Mouse (Mus musculus) hindbrain, postnatal 0 days (tissue): ENCODE measurements around the gene Slc35b1. TPM values are rescaled to one million over a fixed set of nuclear protein-coding genes. Genes with fewer than 3 reads are reported as not detected.

Experiments
- ATAC-seq: fragments of 200-750 bp; cut with Nextera tagmentation; 2 replicates; pipeline ENCODE4 v1.8.0; 2017; ENCODE audit warnings: mild to moderate bottlenecking, moderate TSS enrichment, moderate library complexity
- DNase-seq: peaks from one replicate; pipeline ENCODE4 v3.0.0-alpha.2; 2015; ENCODE audit warnings: low spot score
- H3K27ac ChIP-seq: fragments of 300-500 bp; sonication (generic); 2 replicates; pipeline ENCODE4 v1.5.1; 2014; ENCODE audit warnings: mild to moderate bottlenecking
- H3K27me3 ChIP-seq: fragments of 300-500 bp; sonication (generic); 2 replicates; pipeline ENCODE4 v1.6.1; 2014; ENCODE audit warnings: low read length, mixed read lengths; ENCODE audit not compliant: insufficient read depth
- H3K36me3 ChIP-seq: fragments of 300-500 bp; sonication (generic); 2 replicates; pipeline ENCODE4 v1.6.1; 2014; ENCODE audit warnings: low read length, mixed read lengths; ENCODE audit not compliant: insufficient read depth
- H3K4me1 ChIP-seq: fragments of 300-500 bp; sonication (generic); 2 replicates; pipeline ENCODE4 v1.6.1; 2014; ENCODE audit warnings: antibody characterized with exemption, low read length, mixed read lengths; ENCODE audit not compliant: insufficient read depth
- H3K4me2 ChIP-seq: fragments of 300-500 bp; sonication (generic); 2 replicates; pipeline ENCODE4 v1.6.1; 2014; ENCODE audit warnings: low read depth, mild to moderate bottlenecking, low read length, moderate library complexity, mixed read lengths
- H3K4me3 ChIP-seq: fragments of 300-500 bp; sonication (generic); 2 replicates; pipeline ENCODE4 v1.5.1; 2014; ENCODE audit warnings: low read length
- H3K9ac ChIP-seq: fragments of 300-500 bp; sonication (generic); replicated peaks from 2 replicates; pipeline ENCODE4 v1.6.1; 2014; ENCODE audit warnings: mild to moderate bottlenecking, low read length, moderate library complexity, mixed read lengths
- H3K9me3 ChIP-seq: fragments of 300-500 bp; sonication (generic); 2 replicates; pipeline ENCODE4 v1.6.1; 2016; ENCODE audit warnings: low read length, mixed read lengths
- CTCF ChIP-seq: IDR thresholded peaks from 2 replicates; pipeline ENCODE4 v1.5.1; 2016; ENCODE audit warnings: antibody characterized with exemption, control low read depth, low read depth
- WGBS: fragments of 180-500 bp; shearing (Covaris S2); extraction: QIAGEN DNeasy Blood & Tissue Kit; methylation state at CpG from one replicate; pipeline ENCODE4 v1.1.7; 2014; 5-methylcytosine and 5-hydroxymethylcytosine counted together
- polyA plus RNA-seq: library from polyadenylated mRNA; unstranded; fragments of >200 nt; fragmentation: Nextera tagmentation; extraction: Ambion mirVana; gene quantifications from 2 replicates; pipeline ENCODE4 v1.2.1, GENCODE M21; 2015
- total RNA-seq: library from RNA; depleted of rRNA; stranded (reverse); fragments of >200 nt; gene quantifications from 2 replicates; pipeline ENCODE4 v1.2.3, GENCODE M21; 2014

Gene Slc35b1
- total and polyA plus RNA-seq, 2 experiments from 2014 or later, result 109 to 158 TPM

- whole genome bisulfite sequencing, result 43% methylated on average over 5 of the region's 5 CpGs
- no peak overlapping the region for H3K4me3 ChIP-seq
- no peak for ATAC-seq
- H3K4me1 ChIP-seq, result peaks cover 6% of the 10 kb centered on the region; the same call in 1 of the 2 replicates
- no peak for TF ChIP-seq CTCF
- H3K9ac ChIP-seq, result no peak overlapping the region
- DNase-seq, result no peak
- no peak overlapping the region for H3K4me2 ChIP-seq
- H3K27ac ChIP-seq, result no peak overlapping the region
- H3K9me3 ChIP-seq, result no peaks in the 10 kb centered on the region
- H3K36me3 ChIP-seq, result no peaks in the 10 kb centered on the region
- H3K27me3 ChIP-seq, result no peaks in the 10 kb centered on the region
Measured at GRCm38 (mm10) chr11:95340664-95341063, 43.8 kb upstream of the Slc35b1 start.

GRCm38 (mm10) chr11:95343180-95343579, 41.3 kb upstream of the Slc35b1 start:
- H3K9me3 ChIP-seq, result no peaks in the 10 kb centered on the region
- H3K27ac ChIP-seq, result no peak overlapping the region
- no peak overlapping the region for H3K9ac ChIP-seq
- no peak for TF ChIP-seq CTCF
- ATAC-seq, result no peak
- 67% methylated on average over 4 of the region's 4 CpGs for WGBS
- DNase-seq, result no peak
- H3K4me3 ChIP-seq, result no peak overlapping the region
- no peak overlapping the region for H3K4me2 ChIP-seq
- H3K4me1 ChIP-seq, result peaks cover 2% of the 10 kb centered on the region; the same call in 1 of the 2 replicates
- no peaks in the 10 kb centered on the region for H3K27me3 ChIP-seq
- no peaks in the 10 kb centered on the region for H3K36me3 ChIP-seq

- WGBS, result 70% methylated on average over 2 of the region's 2 CpGs
- H3K27ac ChIP-seq, result no peak overlapping the region
- H3K9me3 ChIP-seq, result no peaks in the 10 kb centered on the region
- H3K36me3 ChIP-seq, result no peaks in the 10 kb centered on the region
- TF ChIP-seq CTCF, result no peak
- no peak overlapping the region for H3K4me3 ChIP-seq
- DNase-seq (no peak), ATAC-seq (no peak)
- H3K9ac ChIP-seq, result no peak overlapping the region
- H3K4me1 ChIP-seq, result peaks cover 2% of the 10 kb centered on the region; the same call in 1 of the 2 replicates
- no peaks in the 10 kb centered on the region for H3K27me3 ChIP-seq
- H3K4me2 ChIP-seq, result no peak overlapping the region
Measured at GRCm38 (mm10) chr11:95344181-95344580, 40.3 kb upstream of the Slc35b1 start.

- DNase-seq (no peak), ATAC-seq (no peak)
- Histone ChIP-seq H3K4me1 (no peaks in the 10 kb centered on the region), H3K36me3 (no peaks in the 10 kb centered on the region), H3K4me3 (no peak overlapping the region), H3K27ac (no peak overlapping the region), H3K27me3 (no peaks in the 10 kb centered on the region), H3K9me3 (no peaks in the 10 kb centered on the region), H3K9ac (no peak overlapping the region), H3K4me2 (no peak overlapping the region)
- 55% methylated on average over 6 of the region's 6 CpGs for WGBS
- no peak for TF ChIP-seq CTCF
Measured at GRCm38 (mm10) chr11:95350289-95350688, 34.2 kb upstream of the Slc35b1 start.

GRCm38 (mm10) chr11:95350960-95351359, 33.5 kb upstream of the Slc35b1 start:
- ATAC-seq, result no peak
- Histone ChIP-seq H3K9me3 (no peaks in the 10 kb centered on the region), H3K9ac (no peak overlapping the region), H3K4me3 (no peak overlapping the region), H3K4me1 (no peaks in the 10 kb centered on the region), H3K27ac (no peak overlapping the region), H3K27me3 (no peaks in the 10 kb centered on the region), H3K4me2 (no peak overlapping the region), H3K36me3 (no peaks in the 10 kb centered on the region)
- TF ChIP-seq CTCF, result no peak
- 85% methylated on average over 3 of the region's 3 CpGs for WGBS
- no peak for DNase-seq

GRCm38 (mm10) chr11:95352686-95353085, 31.8 kb upstream of the Slc35b1 start:
- no peak overlapping the region for H3K27ac ChIP-seq
- H3K4me1 ChIP-seq, result 0 out of 2 replicates have a peak, but pooled peaks cover 6% of the 10 kb centered on the region
- no peak for TF ChIP-seq CTCF
- DNase-seq, result no peak
- no peak overlapping the region for H3K9ac ChIP-seq
- no peak overlapping the region for H3K4me3 ChIP-seq
- ATAC-seq, result no peak
- H3K9me3 ChIP-seq, result no peaks in the 10 kb centered on the region
- H3K27me3 ChIP-seq, result no peaks in the 10 kb centered on the region
- 93% methylated on average over 2 of the region's 2 CpGs for WGBS
- no peak overlapping the region for H3K4me2 ChIP-seq
- no peaks in the 10 kb centered on the region for H3K36me3 ChIP-seq

GRCm38 (mm10) chr11:95353226-95353625, 31.3 kb upstream of the Slc35b1 start:
- Histone ChIP-seq H3K27me3 (no peaks in the 10 kb centered on the region), H3K4me2 (no peak overlapping the region), H3K27ac (no peak overlapping the region), H3K4me3 (no peak overlapping the region), H3K4me1 (0 out of 2 replicates have a peak, but pooled peaks cover 6% of the 10 kb centered on the region), H3K9me3 (no peaks in the 10 kb centered on the region), H3K9ac (no peak overlapping the region), H3K36me3 (no peaks in the 10 kb centered on the region)
- WGBS, result 93% methylated on average over 9 of the region's 9 CpGs
- DNase-seq (no peak), ATAC-seq (no peak)
- TF ChIP-seq CTCF, result no peak
